Mouse (Mus musculus) embryonic facial prominence, embryonic 11.5 days (tissue): Measurements from ENCODE around the gene Art3. TPM values are rescaled to one million over a fixed set of nuclear protein-coding genes. Genes with fewer than 3 reads are reported as not detected.

Experiments used
- ATAC-seq: fragments of 200-750 bp; cut with Nextera tagmentation; replicated peaks from 2 replicates; pipeline ENCODE4 v1.8.0; 2017; ENCODE audit warnings: low read depth; ENCODE audit not compliant: insufficient number of reproducible peaks, low FRiP score, low TSS enrichment
- DNase-seq: peaks from one replicate; pipeline ENCODE4 v3.0.0-alpha.2; 2015; ENCODE audit warnings: low spot score
- H3K27ac ChIP-seq: fragments of 300-500 bp; sonication (generic); replicated peaks from 2 replicates; pipeline ENCODE4 v1.5.1; 2014; ENCODE audit warnings: mild to moderate bottlenecking, low read depth, low read length, control low read depth
- H3K27me3 ChIP-seq: fragments of 300-500 bp; sonication (generic); 2 replicates; pipeline ENCODE4 v1.6.1; 2014; ENCODE audit warnings: mild to moderate bottlenecking, low read length, moderate library complexity, mixed read lengths; ENCODE audit not compliant: control insufficient read depth, insufficient read depth
- H3K36me3 ChIP-seq: fragments of 300-500 bp; sonication (generic); replicated peaks from 2 replicates; pipeline ENCODE4 v1.6.1; 2014; ENCODE audit warnings: low read depth, mild to moderate bottlenecking, low read length, moderate library complexity, mixed read lengths; ENCODE audit not compliant: control insufficient read depth, insufficient read depth
- H3K4me1 ChIP-seq: fragments of 300-500 bp; sonication (generic); 2 replicates; pipeline ENCODE4 v1.6.1; 2014; ENCODE audit warnings: low read length, mixed read lengths; ENCODE audit not compliant: control insufficient read depth, insufficient read depth
- H3K4me2 ChIP-seq: fragments of 300-500 bp; sonication (generic); 2 replicates; pipeline ENCODE4 v1.6.1; 2014; ENCODE audit warnings: low read depth, mild to moderate bottlenecking, control low read depth, low read length, moderate library complexity
- H3K4me3 ChIP-seq: fragments of 300-500 bp; sonication (generic); 2 replicates; pipeline ENCODE4 v1.5.1; 2014; ENCODE audit warnings: low read depth, low read length, control low read depth
- H3K9ac ChIP-seq: fragments of 300-500 bp; sonication (generic); replicated peaks from 2 replicates; pipeline ENCODE4 v1.6.1; 2014; ENCODE audit warnings: mild to moderate bottlenecking, control low read depth, low read length
- H3K9me3 ChIP-seq: fragments of 300-500 bp; sonication (generic); replicated peaks from 2 replicates; pipeline ENCODE4 v1.6.1; 2016; ENCODE audit warnings: mild to moderate bottlenecking, low read length, inconsistent platforms, mixed read lengths; ENCODE audit not compliant: control insufficient read depth
- WGBS: fragments of 180-500 bp; shearing (Covaris S2); extraction: QIAGEN DNeasy Blood & Tissue Kit; methylation state at CpG from one replicate; pipeline ENCODE4 v1.1.7; 2014; 5-methylcytosine and 5-hydroxymethylcytosine counted together
- polyA plus RNA-seq: library from polyadenylated mRNA; unstranded; fragments of >200 nt; fragmentation: Nextera tagmentation; extraction: Ambion mirVana; gene quantifications from 2 replicates; pipeline ENCODE4 v1.2.1, GENCODE M21; 2014

Gene Art3
- polyA plus RNA-seq, 1 experiment from 2014 or later = 1.4 TPM

- Histone ChIP-seq H3K27ac (no peak overlapping the region), H3K36me3 (no peaks in the 10 kb centered on the region), H3K9me3 (no peaks in the 10 kb centered on the region), H3K27me3 (no peaks in the 10 kb centered on the region), H3K4me1 (no peaks in the 10 kb centered on the region), H3K9ac (no peak overlapping the region), H3K4me3 (no peak overlapping the region), H3K4me2 (no peak overlapping the region)
- DNase-seq = no peak
- WGBS = 89% methylated on average over 5 of the region's 5 CpGs
- no peak for ATAC-seq
Observed at GRCm38 (mm10) chr5:92364011-92364410, 32.4 kb downstream of the Art3 start.

- Histone ChIP-seq H3K4me1 (no peaks in the 10 kb centered on the region), H3K9me3 (no peaks in the 10 kb centered on the region), H3K4me3 (no peak overlapping the region), H3K4me2 (no peak overlapping the region), H3K27me3 (no peaks in the 10 kb centered on the region), H3K27ac (no peak overlapping the region), H3K36me3 (no peaks in the 10 kb centered on the region), H3K9ac (no peak overlapping the region)
- 79% methylated on average over 11 of the region's 11 CpGs for WGBS
- ATAC-seq (no peak), DNase-seq (no peak)
Observed at GRCm38 (mm10) chr5:92365146-92365705, 33.6 kb downstream of the Art3 start.

- H3K9me3 ChIP-seq = no peaks in the 10 kb centered on the region
- no peaks in the 10 kb centered on the region for H3K27me3 ChIP-seq
- DNase-seq (no peak), ATAC-seq (no peak)
- no peaks in the 10 kb centered on the region for H3K36me3 ChIP-seq
- H3K27ac ChIP-seq = no peak overlapping the region
- WGBS = 70% methylated on average over 6 of the region's 6 CpGs
- no peaks in the 10 kb centered on the region for H3K4me1 ChIP-seq
- H3K9ac ChIP-seq = no peak overlapping the region
- no peak overlapping the region for H3K4me3 ChIP-seq
- no peak overlapping the region for H3K4me2 ChIP-seq
Observed at GRCm38 (mm10) chr5:92366565-92366964, 34.9 kb downstream of the Art3 start.

GRCm38 (mm10) chr5:92368392-92368791, 36.8 kb downstream of the Art3 start:
- 80% methylated on average over 10 of the region's 10 CpGs for WGBS
- no peak overlapping the region for H3K4me3 ChIP-seq
- H3K9me3 ChIP-seq = no peaks in the 10 kb centered on the region
- H3K4me1 ChIP-seq = no peaks in the 10 kb centered on the region
- H3K27ac ChIP-seq = no peak overlapping the region
- ATAC-seq = no peak
- no peaks in the 10 kb centered on the region for H3K27me3 ChIP-seq
- DNase-seq = no peak
- no peak overlapping the region for H3K4me2 ChIP-seq
- no peak overlapping the region for H3K9ac ChIP-seq
- no peaks in the 10 kb centered on the region for H3K36me3 ChIP-seq

- H3K4me3 ChIP-seq = no peak overlapping the region
- ATAC-seq (0 out of 2 replicates have a peak, but pooled peaks have one; percentile 62), DNase-seq (no peak)
- no peak overlapping the region for H3K27ac ChIP-seq
- 77% methylated on average over 13 of the region's 13 CpGs for WGBS
- no peaks in the 10 kb centered on the region for H3K4me1 ChIP-seq
- no peaks in the 10 kb centered on the region for H3K36me3 ChIP-seq
- H3K27me3 ChIP-seq = no peaks in the 10 kb centered on the region
- no peak overlapping the region for H3K4me2 ChIP-seq
- H3K9ac ChIP-seq = no peak overlapping the region
- H3K9me3 ChIP-seq = no peaks in the 10 kb centered on the region
Observed at GRCm38 (mm10) chr5:92369151-92369994, 37.7 kb downstream of the Art3 start.

GRCm38 (mm10) chr5:92370392-92370791, 38.8 kb downstream of the Art3 start:
- H3K27me3 ChIP-seq = no peaks in the 10 kb centered on the region
- H3K9me3 ChIP-seq = no peaks in the 10 kb centered on the region
- no peaks in the 10 kb centered on the region for H3K4me1 ChIP-seq
- DNase-seq (no peak), ATAC-seq (no peak)
- H3K27ac ChIP-seq = no peak overlapping the region
- no peak overlapping the region for H3K4me2 ChIP-seq
- no peak overlapping the region for H3K4me3 ChIP-seq
- 83% methylated on average over 6 of the region's 6 CpGs for WGBS
- H3K36me3 ChIP-seq = no peaks in the 10 kb centered on the region
- H3K9ac ChIP-seq = no peak overlapping the region

- no peaks in the 10 kb centered on the region for H3K36me3 ChIP-seq
- no peaks in the 10 kb centered on the region for H3K27me3 ChIP-seq
- H3K4me2 ChIP-seq = no peak overlapping the region
- H3K27ac ChIP-seq = no peak overlapping the region
- no peak overlapping the region for H3K9ac ChIP-seq
- WGBS = 81% methylated on average over 6 of the region's 6 CpGs
- DNase-seq (no peak), ATAC-seq (no peak)
- H3K4me3 ChIP-seq = no peak overlapping the region
- H3K4me1 ChIP-seq = no peaks in the 10 kb centered on the region
- no peaks in the 10 kb centered on the region for H3K9me3 ChIP-seq
Observed at GRCm38 (mm10) chr5:92370891-92371290, 39.3 kb downstream of the Art3 start.

- Histone ChIP-seq H3K4me2 (no peak overlapping the region), H3K4me3 (no peak overlapping the region), H3K36me3 (no peaks in the 10 kb centered on the region), H3K27me3 (no peaks in the 10 kb centered on the region), H3K27ac (no peak overlapping the region), H3K4me1 (no peaks in the 10 kb centered on the region), H3K9ac (no peak overlapping the region), H3K9me3 (no peaks in the 10 kb centered on the region)
- no peak for ATAC-seq
- DNase-seq = no peak
- WGBS = 59% methylated on average over 14 of the region's 14 CpGs
Observed at GRCm38 (mm10) chr5:92371361-92371976, 39.8 kb downstream of the Art3 start.
